Mouse (Mus musculus) embryonic facial prominence, embryonic 10.5 days (tissue): ENCODE results near the gene Cmtm7. TPM values are rescaled to one million over a fixed set of nuclear protein-coding genes. Genes with fewer than 3 reads are reported as not detected.
A peak's percentile ranks its signal among the peaks of the same experiment; 100 is the strongest.

Experiments
- DNase-seq: peaks from one replicate; pipeline ENCODE4 v3.0.0-alpha.2; 2017; ENCODE audit warnings: low spot score
- H3K27ac ChIP-seq: fragments of 300-500 bp; sonication (generic); replicated peaks from 2 replicates; pipeline ENCODE4 v1.5.1; 2016; ENCODE audit warnings: mild to moderate bottlenecking
- H3K27me3 ChIP-seq: fragments of 300-500 bp; sonication (generic); replicated peaks from 2 replicates; pipeline ENCODE4 v1.6.1; 2016; ENCODE audit warnings: low read depth, mild to moderate bottlenecking; ENCODE audit not compliant: poor library complexity, severe bottlenecking
- H3K36me3 ChIP-seq: fragments of 300-500 bp; sonication (generic); replicated peaks from 2 replicates; pipeline ENCODE4 v1.6.1; 2016; ENCODE audit warnings: mild to moderate bottlenecking, moderate library complexity
- H3K4me1 ChIP-seq: fragments of 300-500 bp; sonication (generic); 2 replicates; pipeline ENCODE4 v1.6.1; 2016
- H3K4me3 ChIP-seq: fragments of 300-500 bp; sonication (generic); 2 replicates; pipeline ENCODE4 v1.5.1; 2016; ENCODE audit warnings: mild to moderate bottlenecking, moderate library complexity
- H3K9me3 ChIP-seq: fragments of 300-500 bp; sonication (generic); 2 replicates; pipeline ENCODE4 v1.6.1; 2016; ENCODE audit warnings: mild to moderate bottlenecking
- WGBS: fragments of 180-500 bp; shearing (Covaris S2); methylation state at CpG from one replicate; pipeline ENCODE4 v1.1.7; 2016; 5-methylcytosine and 5-hydroxymethylcytosine counted together
- polyA plus RNA-seq: library from polyadenylated mRNA; unstranded; fragments of >200 nt; fragmentation: Nextera tagmentation; extraction: Ambion mirVana; gene quantifications from 2 replicates; pipeline ENCODE4 v1.2.1, GENCODE M21; 2016

The Cmtm7 gene
- polyA plus RNA-seq, 1 experiment from 2014 or later, result 88.0 TPM

DNA sequence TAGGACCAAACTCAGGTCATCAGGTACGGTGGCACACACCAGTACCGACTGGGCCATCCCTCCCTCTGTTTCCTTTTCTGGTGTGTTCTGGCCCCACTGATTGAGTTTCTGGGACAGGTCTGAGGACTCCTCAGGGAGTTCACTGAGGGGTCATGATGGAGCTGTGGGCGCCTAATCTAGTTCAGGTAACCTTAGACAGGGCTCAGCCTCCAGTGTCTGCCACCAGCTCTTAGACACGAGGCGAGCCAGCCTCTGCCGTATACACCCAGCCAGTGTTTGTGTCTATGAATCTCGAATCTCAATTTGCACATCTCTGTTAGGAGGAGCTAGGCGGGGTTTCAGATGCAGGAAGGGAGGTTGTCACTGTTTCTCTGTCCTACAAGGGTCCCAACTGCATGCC, 8.3 kb upstream of the Cmtm7 start:
- Histone ChIP-seq H3K9me3 (peaks cover 2% of the 10 kb centered on the region; the same call in 1 of the 2 replicates), H3K4me1 (peaks cover 36% of the 10 kb centered on the region), H3K36me3 (no peaks in the 10 kb centered on the region), H3K4me3 (no peak overlapping the region), H3K27me3 (no peaks in the 10 kb centered on the region), H3K27ac (no peak overlapping the region)
- DNase-seq, result no peak
- WGBS, result 85% methylated on average over 8 of the region's 8 CpGs

DNA sequence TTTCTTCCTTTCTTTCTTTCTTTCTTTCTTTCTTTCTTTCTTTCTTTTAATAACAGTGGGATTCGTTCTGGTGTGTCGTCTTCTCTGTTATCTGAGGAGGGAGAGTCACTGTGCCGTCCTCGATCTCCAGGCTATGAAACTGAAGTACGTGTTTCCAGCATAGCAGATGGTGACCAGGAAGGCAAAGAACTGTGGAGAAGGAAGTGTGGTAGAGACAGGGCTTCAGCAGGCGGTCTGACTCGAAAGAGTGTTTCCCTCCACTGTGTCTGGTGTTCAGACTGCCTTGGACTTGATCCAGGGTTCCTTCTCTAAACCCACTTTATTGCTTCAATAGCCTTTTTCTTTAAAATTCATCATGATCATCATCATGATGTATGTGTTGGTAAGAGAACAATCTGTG, 7.9 kb upstream of the Cmtm7 start:
- Histone ChIP-seq H3K27me3 (no peaks in the 10 kb centered on the region), H3K27ac (no peak overlapping the region), H3K9me3 (peaks cover 2% of the 10 kb centered on the region; the same call in 1 of the 2 replicates), H3K4me3 (no peak overlapping the region), H3K36me3 (no peaks in the 10 kb centered on the region), H3K4me1 (peaks cover 38% of the 10 kb centered on the region)
- WGBS, result 85% methylated on average over 7 of the region's 7 CpGs
- no peak for DNase-seq

DNA sequence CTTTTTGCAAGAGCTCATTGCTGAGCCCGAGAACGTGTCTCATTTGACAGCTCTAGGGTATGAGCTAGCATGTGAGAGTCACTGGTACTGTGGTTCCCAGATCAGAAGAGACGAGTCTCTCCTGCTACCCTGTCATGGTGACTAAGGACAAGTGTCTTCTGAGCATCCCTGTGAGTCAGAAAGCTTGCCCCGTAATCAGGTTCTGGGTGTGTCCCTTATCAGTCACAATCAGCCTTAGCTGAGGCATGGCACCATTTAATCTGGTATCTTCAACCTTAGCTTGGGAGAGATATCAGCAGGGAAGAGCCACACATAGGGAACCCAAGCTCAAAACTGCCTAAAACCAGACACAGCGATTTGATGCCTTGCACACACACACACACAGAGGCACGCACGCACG, 7.0 kb upstream of the Cmtm7 start:
- no peak overlapping the region for H3K27ac ChIP-seq
- no peaks in the 10 kb centered on the region for H3K36me3 ChIP-seq
- no peaks in the 10 kb centered on the region for H3K27me3 ChIP-seq
- 91% methylated on average over 8 of the region's 8 CpGs for whole genome bisulfite sequencing
- no peak for DNase-seq
- H3K4me1 ChIP-seq, result peaks cover 33% of the 10 kb centered on the region
- no peak overlapping the region for H3K4me3 ChIP-seq
- peaks cover 2% of the 10 kb centered on the region; the same call in 1 of the 2 replicates for H3K9me3 ChIP-seq

DNA sequence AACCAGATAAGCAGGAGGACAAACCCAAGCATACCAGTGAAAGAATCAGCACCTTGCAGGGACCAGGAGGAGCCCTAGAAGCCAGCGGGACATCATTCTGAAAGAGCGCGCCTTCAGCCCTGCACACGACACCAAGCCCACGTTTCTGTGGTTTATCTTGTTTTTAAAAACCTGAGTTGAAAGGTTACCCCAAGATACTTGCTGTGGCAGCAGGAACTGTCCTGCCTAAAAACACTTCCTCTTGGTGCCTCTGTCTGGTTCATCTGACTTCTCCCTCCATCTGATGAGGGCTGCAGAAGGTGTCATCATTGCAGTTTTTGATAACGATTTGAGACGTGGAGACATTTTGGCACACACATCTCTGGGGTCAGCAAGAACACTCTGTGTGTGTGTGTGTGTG, 6.1 kb upstream of the Cmtm7 start:
- no peaks in the 10 kb centered on the region for H3K27me3 ChIP-seq
- H3K9me3 ChIP-seq, result peaks cover 2% of the 10 kb centered on the region; the same call in 1 of the 2 replicates
- WGBS, result 88% methylated on average over 7 of the region's 7 CpGs

DNA sequence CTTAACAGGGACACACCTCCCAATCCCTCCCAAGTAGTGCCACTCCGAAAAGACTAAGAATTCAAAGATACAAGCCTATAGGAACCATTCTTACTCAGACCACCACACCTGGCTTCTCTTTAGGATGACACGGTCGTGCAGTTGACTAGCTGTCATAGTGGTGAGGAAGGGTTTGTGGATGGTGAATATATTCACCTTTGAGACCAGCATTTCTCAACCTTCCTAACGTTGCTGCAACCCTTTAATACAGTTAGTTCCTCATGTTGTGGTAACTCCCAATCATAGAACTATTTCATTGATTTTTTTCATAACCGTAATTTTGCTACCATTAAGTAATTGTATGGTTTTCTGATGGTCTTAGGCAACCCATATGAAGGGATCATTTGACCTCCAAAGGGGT, 5.5 kb upstream of the Cmtm7 start:
- Histone ChIP-seq H3K9me3 (peaks cover 2% of the 10 kb centered on the region; the same call in 1 of the 2 replicates), H3K36me3 (no peaks in the 10 kb centered on the region), H3K27me3 (no peaks in the 10 kb centered on the region), H3K4me3 (no peak overlapping the region), H3K27ac (no peak overlapping the region), H3K4me1 (peaks cover 32% of the 10 kb centered on the region)
- DNase-seq, result no peak
- WGBS, result 93% methylated on average over 5 of the region's 5 CpGs

More for the DNA sequence above, 6.1 kb upstream of the Cmtm7 start:
- H3K27ac ChIP-seq, result no peak overlapping the region
- no peak overlapping the region for H3K4me3 ChIP-seq
- no peak for DNase-seq
- no peaks in the 10 kb centered on the region for H3K36me3 ChIP-seq
- H3K4me1 ChIP-seq, result peaks cover 33% of the 10 kb centered on the region

DNA sequence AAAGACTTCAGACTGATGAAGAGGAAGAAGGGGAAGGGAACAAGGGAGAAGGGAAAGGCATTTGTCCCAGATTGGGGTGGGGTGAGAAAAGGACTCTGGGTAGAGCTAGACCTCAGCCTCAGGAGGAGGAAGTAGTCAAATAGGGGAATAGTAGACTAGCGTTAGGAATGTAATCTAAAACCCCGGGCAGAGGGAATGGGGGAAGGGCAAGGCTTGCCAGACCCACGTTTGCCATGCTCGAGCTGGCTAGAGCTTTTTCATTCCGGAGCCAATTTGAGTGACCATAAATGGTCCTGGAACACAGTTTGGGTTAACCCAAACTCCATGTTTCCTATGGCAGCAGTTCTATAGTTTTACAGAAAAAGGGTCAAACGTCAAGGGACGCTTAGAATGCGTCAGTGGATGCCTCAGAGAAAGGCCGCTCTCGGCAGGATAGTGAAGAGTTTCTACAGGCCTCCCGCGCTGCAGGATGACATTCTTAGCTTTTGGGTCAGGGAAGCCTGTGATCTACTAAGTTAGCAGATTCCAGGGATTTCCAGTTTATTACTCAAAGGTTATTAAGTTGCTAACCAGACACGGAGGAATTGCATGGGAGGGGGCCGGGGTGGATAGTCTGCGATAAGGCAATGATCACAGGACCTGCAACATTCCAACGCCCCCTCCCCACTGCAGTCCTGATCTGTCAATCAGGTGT, 3.9 kb upstream of the Cmtm7 start:
- DNase-seq, result peak; percentile 70
- Histone ChIP-seq H3K4me1 (peaks cover 40% of the 10 kb centered on the region), H3K27me3 (no peaks in the 10 kb centered on the region), H3K27ac (peak overlapping the region; percentile 83), H3K4me3 (peak overlapping the region; percentile 8; the same call in 1 of the 2 replicates), H3K9me3 (peaks cover 2% of the 10 kb centered on the region; the same call in 1 of the 2 replicates), H3K36me3 (no peaks in the 10 kb centered on the region)
- WGBS, result 9% methylated on average over 16 of the region's 16 CpGs

DNA sequence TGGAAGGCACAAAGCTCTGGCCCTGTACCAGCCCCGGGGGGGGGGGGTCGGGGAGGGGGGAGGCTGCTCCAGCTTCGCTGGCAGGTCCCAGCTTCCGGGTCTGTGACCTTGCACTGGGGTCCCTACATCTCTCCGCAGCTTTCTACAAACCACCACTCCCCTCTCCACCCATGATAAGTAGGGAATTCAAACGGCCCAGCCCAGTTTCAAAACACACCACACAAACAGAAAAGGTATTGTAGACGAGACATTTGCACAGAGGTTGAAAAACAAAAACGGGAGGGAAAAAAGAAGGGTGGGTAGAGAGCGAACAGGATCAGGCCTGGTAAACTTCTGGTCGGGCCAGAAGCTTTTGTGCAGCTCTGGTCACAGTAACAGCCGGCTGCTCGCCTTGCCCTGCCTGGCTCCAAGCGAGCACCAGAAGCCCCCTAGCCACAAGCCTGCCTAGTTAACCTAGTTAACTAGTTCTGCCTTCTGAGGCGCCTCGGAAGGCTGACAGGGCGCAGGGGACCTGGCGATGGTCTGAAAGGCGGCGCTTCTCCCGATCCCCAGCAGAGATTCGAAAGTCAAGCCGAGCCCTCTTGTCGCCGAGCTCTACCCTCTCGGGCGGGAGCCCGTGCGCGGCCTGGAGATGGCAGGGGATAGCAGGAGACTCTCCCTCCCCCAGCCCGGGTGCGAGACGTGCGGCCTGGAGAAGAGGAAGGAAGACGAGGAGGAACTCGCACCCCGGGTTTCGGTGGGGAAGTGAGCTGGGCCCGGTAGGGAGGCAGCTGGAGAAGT, 720 bp downstream of the Cmtm7 start:
- peak overlapping the region; percentile 92 for H3K27ac ChIP-seq
- no peaks in the 10 kb centered on the region for H3K9me3 ChIP-seq
- peak; percentile 73 for DNase-seq
- H3K4me1 ChIP-seq, result peaks cover 46% of the 10 kb centered on the region
- peak overlapping the region; percentile 77 for H3K4me3 ChIP-seq
- H3K27me3 ChIP-seq, result no peaks in the 10 kb centered on the region
- 0 out of 2 replicates have a peak, but pooled peaks cover 9% of the 10 kb centered on the region for H3K36me3 ChIP-seq
- WGBS, result under 1% methylated on average over 38 of the region's 38 CpGs

DNA sequence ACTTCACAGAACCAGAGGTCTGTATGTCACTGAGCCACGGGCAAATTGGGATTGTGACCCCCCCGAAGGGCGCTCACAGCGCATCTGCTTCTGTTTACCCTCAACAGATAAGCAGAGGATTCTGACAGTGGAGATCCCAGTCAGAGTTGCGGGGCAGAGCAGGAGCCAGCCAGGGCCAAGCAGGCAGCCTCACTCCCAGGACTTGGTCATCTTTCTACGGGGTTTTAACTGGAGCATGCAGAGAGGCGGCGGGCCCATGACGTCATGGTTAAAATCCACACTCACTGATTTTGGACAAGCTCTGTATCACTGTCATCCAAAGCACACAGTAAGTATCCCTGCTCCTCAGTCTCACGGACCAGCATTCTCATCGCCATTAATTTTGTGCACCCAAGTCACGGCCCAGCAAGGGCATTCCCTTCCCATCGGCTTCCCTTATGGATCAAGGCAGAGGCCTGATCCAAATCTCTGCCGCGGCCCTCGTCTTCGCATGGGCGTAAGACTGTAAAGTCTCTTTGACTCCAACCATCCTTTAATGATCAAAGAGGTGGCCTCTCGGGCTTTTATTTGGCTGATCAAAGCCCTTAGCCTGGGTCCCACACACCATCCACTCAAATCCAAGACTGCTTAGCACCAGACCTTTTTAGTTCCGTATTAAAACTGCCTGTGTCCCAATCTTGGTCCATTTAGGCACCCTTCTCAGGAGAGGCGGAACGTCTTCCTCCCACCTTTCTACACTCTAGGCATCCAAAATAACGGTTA, 1.5 kb downstream of the Cmtm7 start:
- peaks cover 11% of the 10 kb centered on the region for H3K36me3 ChIP-seq
- H3K9me3 ChIP-seq, result no peaks in the 10 kb centered on the region
- peaks cover 45% of the 10 kb centered on the region for H3K4me1 ChIP-seq
- 36% methylated on average over 23 of the region's 23 CpGs for WGBS
- H3K27me3 ChIP-seq, result no peaks in the 10 kb centered on the region
- H3K4me3 ChIP-seq, result peak overlapping the region; percentile 77
- peak; percentile 43 for DNase-seq
- peak overlapping the region; percentile 92 for H3K27ac ChIP-seq

DNA sequence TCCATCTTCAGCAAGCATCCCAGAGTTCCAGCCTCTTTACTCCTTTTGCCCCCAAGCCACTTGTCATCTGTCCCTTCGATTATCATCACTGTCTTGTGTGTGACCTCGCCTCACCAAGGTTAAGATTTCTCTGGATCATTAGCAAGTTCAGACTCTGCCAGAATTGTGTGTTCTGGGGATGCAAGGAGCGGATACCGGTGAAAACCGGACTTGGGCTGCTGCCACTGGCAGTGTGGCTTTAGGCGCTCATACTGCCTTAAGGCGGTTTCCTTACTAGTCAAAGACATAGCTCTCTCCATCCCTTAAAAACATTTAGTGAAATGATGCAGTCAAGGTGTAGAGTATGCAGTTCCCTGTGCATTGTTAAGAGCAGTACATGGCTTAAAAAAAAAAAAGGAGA, 2.8 kb downstream of the Cmtm7 start:
- no peak overlapping the region for H3K4me3 ChIP-seq
- H3K36me3 ChIP-seq, result peaks cover 18% of the 10 kb centered on the region
- no peak for DNase-seq
- H3K27ac ChIP-seq, result no peak overlapping the region
- WGBS, result 87% methylated on average over 7 of the region's 7 CpGs
- peaks cover 51% of the 10 kb centered on the region for H3K4me1 ChIP-seq
- no peaks in the 10 kb centered on the region for H3K9me3 ChIP-seq
- H3K27me3 ChIP-seq, result no peaks in the 10 kb centered on the region

DNA sequence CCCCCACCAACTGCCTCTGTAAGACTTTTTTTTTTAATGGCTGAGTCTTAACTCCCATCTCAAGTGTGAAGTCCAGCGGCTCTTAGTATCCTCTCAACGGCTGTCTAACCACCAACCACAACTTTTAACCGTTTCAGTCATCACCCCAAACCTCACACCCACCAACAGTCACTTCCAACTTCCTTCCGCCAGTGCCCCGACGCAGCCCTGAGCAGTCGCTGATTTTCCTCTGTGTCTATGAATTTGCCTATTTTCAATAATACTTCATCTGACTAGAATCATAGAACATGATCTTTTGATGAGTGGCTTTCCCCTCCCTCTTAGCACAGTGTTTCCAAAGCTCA, 3.6 kb downstream of the Cmtm7 start:
- WGBS, result 88% methylated on average over 7 of the region's 7 CpGs
- Histone ChIP-seq H3K27ac (no peak overlapping the region), H3K4me3 (no peak overlapping the region), H3K36me3 (peaks cover 20% of the 10 kb centered on the region), H3K9me3 (no peaks in the 10 kb centered on the region), H3K4me1 (peaks cover 55% of the 10 kb centered on the region), H3K27me3 (no peaks in the 10 kb centered on the region)
- DNase-seq, result no peak

DNA sequence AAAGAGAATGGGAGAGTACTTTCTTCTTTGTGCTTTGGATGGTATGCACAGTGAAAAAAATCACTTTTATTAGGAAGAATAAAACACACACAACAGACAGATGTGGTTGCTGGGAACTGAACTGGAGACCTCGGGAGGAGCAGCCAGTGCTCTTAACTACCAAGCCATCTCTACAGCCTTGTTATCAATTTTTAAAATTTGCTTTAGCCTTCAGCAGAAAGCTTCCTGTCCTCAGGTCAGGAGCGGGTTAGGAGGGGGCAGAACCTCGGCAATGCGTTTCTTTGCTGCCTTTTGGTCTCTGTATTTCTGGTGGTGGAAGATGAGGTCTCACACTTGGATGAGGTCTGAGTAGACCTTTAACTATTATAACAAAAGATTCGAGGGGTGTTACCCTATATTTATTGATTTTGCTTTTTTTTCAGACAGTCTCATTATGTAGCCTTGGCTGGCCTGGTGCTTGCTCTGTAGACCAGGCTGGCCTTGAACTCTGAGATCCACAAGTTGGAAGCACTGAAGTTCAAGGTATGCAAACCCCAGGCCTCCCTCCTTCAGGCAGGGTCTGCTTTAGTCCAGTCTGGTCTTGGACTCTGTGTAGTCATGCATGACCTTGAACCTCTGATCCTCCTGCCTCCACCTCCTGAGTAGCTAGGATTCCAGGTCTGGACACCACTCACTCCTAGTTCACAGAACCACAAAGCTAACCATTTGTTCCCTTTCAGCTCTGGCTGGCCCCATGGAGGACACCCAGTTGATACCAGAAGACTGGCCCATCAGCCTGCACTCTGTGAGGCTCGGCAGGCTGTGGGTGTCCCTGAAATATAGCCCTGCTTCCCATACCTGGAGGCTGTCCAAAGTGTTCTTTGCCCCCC, 4.2 kb downstream of the Cmtm7 start:
- Histone ChIP-seq H3K4me3 (no peak overlapping the region), H3K27ac (no peak overlapping the region), H3K36me3 (peaks cover 26% of the 10 kb centered on the region), H3K27me3 (no peaks in the 10 kb centered on the region), H3K9me3 (no peaks in the 10 kb centered on the region), H3K4me1 (peaks cover 55% of the 10 kb centered on the region)
- WGBS, result 87% methylated on average over 6 of the region's 6 CpGs
- DNase-seq, result no peak

DNA sequence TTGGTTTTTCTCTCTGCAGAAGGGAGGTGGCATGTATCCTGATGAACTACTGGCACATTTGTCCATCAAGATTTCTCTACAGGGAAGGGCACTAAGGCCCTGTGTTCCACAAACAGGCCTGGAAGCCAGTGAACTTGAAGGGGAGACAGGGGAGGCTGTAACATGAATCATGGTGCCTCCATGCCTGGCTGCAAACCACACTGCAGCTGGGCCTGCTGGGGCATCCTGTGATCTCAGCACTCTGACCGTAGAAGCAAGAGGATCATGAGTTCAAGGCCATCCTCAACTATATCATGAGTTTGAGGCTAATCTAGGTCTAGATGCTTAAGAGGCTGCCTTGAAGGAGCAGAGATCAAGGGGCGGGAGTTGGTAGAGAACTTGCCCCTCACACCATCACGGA, 5.3 kb downstream of the Cmtm7 start:
- H3K36me3 ChIP-seq, result peaks cover 36% of the 10 kb centered on the region
- 88% methylated on average over 3 of the region's 3 CpGs for WGBS
- no peak overlapping the region for H3K27ac ChIP-seq
- DNase-seq, result no peak
- peaks cover 47% of the 10 kb centered on the region for H3K4me1 ChIP-seq
- no peaks in the 10 kb centered on the region for H3K27me3 ChIP-seq
- H3K4me3 ChIP-seq, result no peak overlapping the region
- no peaks in the 10 kb centered on the region for H3K9me3 ChIP-seq
